Mouse (Mus musculus) cerebellum, adult 2 months (tissue): ENCODE measurements at regions not wholly inside any gene's neighbourhood (a gene's known extent, or its start where the extent isn't known, plus 50 kb on each side); places are given as distances from the start of the nearest gene placed in this dataset.

Experiments
- DNase-seq, 2 experiments: peaks; one replicate each; pipeline ENCODE4 v3.0.0; 2021
- H3K27ac ChIP-seq: fragments of 200-500 bp; 2 replicates; pipeline ENCODE4 v1.5.1; 2012; ENCODE audit warnings: low read length, control low read depth, inconsistent platforms; ENCODE audit not compliant: insufficient read depth
- H3K27me3 ChIP-seq: fragments of 200-500 bp; 2 replicates; pipeline ENCODE4 v1.6.1; 2012; ENCODE audit warnings: inconsistent platforms, mild to moderate bottlenecking, low read length, moderate library complexity; ENCODE audit not compliant: control insufficient read depth, insufficient read depth
- H3K4me1 ChIP-seq: fragments of 200-500 bp; 2 replicates; pipeline ENCODE4 v1.6.1; 2011; ENCODE audit warnings: low read length; ENCODE audit not compliant: control insufficient read depth, insufficient read depth
- H3K4me3 ChIP-seq: fragments of 200-500 bp; replicated peaks from 2 replicates; pipeline ENCODE3; 2011; ENCODE audit warnings: mild to moderate bottlenecking, low read depth, low read length, control low read depth; ENCODE audit not compliant: insufficient read depth
- CTCF ChIP-seq: fragments of 200-500 bp; IDR thresholded peaks from 2 replicates; pipeline ENCODE4 v1.5.1; 2011; ENCODE audit warnings: low read depth, mild to moderate bottlenecking, control low read depth, low read length, moderate library complexity, borderline replicate concordance; ENCODE audit not compliant: insufficient read depth
- POLR2A ChIP-seq: fragments of 200-500 bp; IDR thresholded peaks from 2 replicates; pipeline ENCODE4 v1.6.1; 2011; ENCODE audit warnings: low read length, control low read depth, borderline replicate concordance; ENCODE audit not compliant: insufficient read depth
- WGBS: fragments of 180-500 bp; shearing (Covaris S2); methylation state at CpG from one replicate; pipeline ENCODE4 v1.1.7; 2018; 5-methylcytosine and 5-hydroxymethylcytosine counted together

- H3K27ac ChIP-seq: no peak overlapping the region
- DNase-seq: peak; percentile 52 to 84
- H3K4me1 ChIP-seq: no peaks in the 10 kb centered on the region; the same call in none of the 2 replicates
- no peaks in the 10 kb centered on the region for H3K27me3 ChIP-seq
- H3K4me3 ChIP-seq: no peak overlapping the region
- 16% methylated on average over 5 of the region's 5 CpGs for WGBS
- no peak for TF ChIP-seq CTCF
- no peak for TF ChIP-seq POLR2A
Measured at GRCm38 (mm10) chr12:26802542-26802941, 333.5 kb downstream of the Cmpk2 start.

DNA sequence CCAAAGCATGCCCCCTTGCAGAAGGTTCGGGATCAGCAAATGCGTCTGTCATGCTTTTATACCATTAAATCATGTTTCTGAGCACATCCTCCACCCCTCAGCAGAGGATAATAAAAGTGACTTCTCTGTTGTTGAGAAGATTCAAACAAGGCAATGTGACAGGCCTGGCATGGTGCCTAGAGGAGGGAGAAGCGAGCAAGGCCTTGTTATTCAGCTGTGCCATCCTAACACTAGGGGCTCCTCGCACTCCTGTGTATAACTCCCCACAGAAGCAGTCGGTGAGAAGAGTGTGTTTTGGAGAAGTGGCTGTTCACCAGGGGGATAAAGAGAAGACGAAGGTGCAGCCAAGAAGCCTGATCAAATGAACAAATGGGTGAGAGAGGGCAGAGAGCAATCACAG, 330.3 kb downstream of the Cmpk2 start:
- WGBS: 73% methylated on average over 6 of the region's 6 CpGs
- Histone ChIP-seq H3K27ac (no peak overlapping the region), H3K4me3 (no peak overlapping the region), H3K4me1 (no peaks in the 10 kb centered on the region; the same call in 1 of the 2 replicates), H3K27me3 (no peaks in the 10 kb centered on the region)
- TF ChIP-seq POLR2A: no peak
- TF ChIP-seq CTCF: no peak
- no peak for DNase-seq

- H3K4me1 ChIP-seq: no peaks in the 10 kb centered on the region
- H3K27me3 ChIP-seq: no peaks in the 10 kb centered on the region
- no peak overlapping the region for H3K4me3 ChIP-seq
- H3K27ac ChIP-seq: no peak overlapping the region
- TF ChIP-seq POLR2A: no peak
- no peak for TF ChIP-seq CTCF
- 89% methylated on average over 2 of the region's 2 CpGs for WGBS
- no peak for DNase-seq
Measured at GRCm38 (mm10) chr12:26796367-26796766, 327.4 kb downstream of the Cmpk2 start.

GRCm38 (mm10) chr12:26789336-26789846, 320.4 kb downstream of the Cmpk2 start:
- Histone ChIP-seq H3K4me3 (no peak overlapping the region), H3K27ac (no peak overlapping the region), H3K4me1 (no peaks in the 10 kb centered on the region), H3K27me3 (no peaks in the 10 kb centered on the region)
- DNase-seq: no peak
- WGBS: 78% methylated on average over 10 of the region's 10 CpGs
- TF ChIP-seq CTCF (no peak), POLR2A (no peak)

- DNase-seq: no peak
- H3K27ac ChIP-seq: no peak overlapping the region
- no peaks in the 10 kb centered on the region for H3K4me1 ChIP-seq
- H3K4me3 ChIP-seq: no peak overlapping the region
- TF ChIP-seq CTCF: no peak
- no peak for TF ChIP-seq POLR2A
- H3K27me3 ChIP-seq: no peaks in the 10 kb centered on the region
- WGBS: 43% methylated on average over 2 of the region's 2 CpGs
Measured at GRCm38 (mm10) chr12:26785550-26785949, 316.5 kb downstream of the Cmpk2 start.

- Histone ChIP-seq H3K4me3 (no peak overlapping the region), H3K27me3 (no peaks in the 10 kb centered on the region), H3K27ac (no peak overlapping the region), H3K4me1 (no peaks in the 10 kb centered on the region)
- WGBS: 71% methylated on average over 3 of the region's 3 CpGs
- no peak for TF ChIP-seq POLR2A
- DNase-seq: no peak
Measured at GRCm38 (mm10) chr12:26784426-26784825, 315.4 kb downstream of the Cmpk2 start.

- no peak for DNase-seq
- no peaks in the 10 kb centered on the region for H3K27me3 ChIP-seq
- H3K4me3 ChIP-seq: no peak overlapping the region
- TF ChIP-seq CTCF (no peak), POLR2A (no peak)
- H3K27ac ChIP-seq: no peak overlapping the region
- 95% methylated on average over 3 of the region's 3 CpGs for WGBS
- H3K4me1 ChIP-seq: no peaks in the 10 kb centered on the region
Measured at GRCm38 (mm10) chr12:26783800-26784199, 314.8 kb downstream of the Cmpk2 start.

DNA sequence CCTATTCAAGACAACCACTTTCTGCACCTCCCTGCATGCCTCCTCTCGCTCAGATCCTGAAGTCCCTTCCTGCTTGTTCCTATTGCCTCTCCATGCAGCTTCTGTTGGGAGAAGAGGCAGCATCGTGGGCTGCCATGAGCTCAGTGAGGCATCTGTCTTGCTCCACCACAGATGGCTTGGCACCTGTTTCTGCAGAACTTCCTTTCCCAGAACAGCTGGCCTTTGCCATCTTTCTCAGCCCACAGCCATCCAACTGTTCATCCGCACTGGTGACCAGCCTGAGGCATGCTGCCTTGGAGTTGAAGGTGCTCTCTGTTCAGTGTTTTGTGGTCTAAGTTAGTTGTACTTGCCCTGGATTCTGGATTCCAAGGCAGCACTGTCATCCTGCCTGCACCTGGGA, 312.5 kb downstream of the Cmpk2 start:
- Histone ChIP-seq H3K4me3 (no peak overlapping the region), H3K27ac (no peak overlapping the region), H3K27me3 (no peaks in the 10 kb centered on the region), H3K4me1 (no peaks in the 10 kb centered on the region)
- DNase-seq: peak in 1 of 2 experiments; percentile 23
- 46% methylated on average over 3 of the region's 3 CpGs for WGBS
- TF ChIP-seq CTCF (no peak), POLR2A (no peak)

- Histone ChIP-seq H3K4me3 (no peak overlapping the region), H3K4me1 (no peaks in the 10 kb centered on the region), H3K27me3 (no peaks in the 10 kb centered on the region), H3K27ac (no peak overlapping the region)
- peak in 1 of 2 experiments; percentile 8 for DNase-seq
- WGBS: 20% methylated on average over 3 of the region's 3 CpGs
- no peak for TF ChIP-seq POLR2A
- no peak for TF ChIP-seq CTCF
Measured at GRCm38 (mm10) chr12:26778796-26779195, 309.8 kb downstream of the Cmpk2 start.
